Mouse (Mus musculus) forebrain, embryonic 10.5 days (tissue): ENCODE results near the gene Psmc1. TPM values are rescaled to one million over a fixed set of nuclear protein-coding genes. Genes with fewer than 3 reads are reported as not detected.

Experiments used
- DNase-seq: peaks from one replicate; pipeline ENCODE4 v3.0.0-alpha.2; 2017; ENCODE audit warnings: low spot score; ENCODE audit errors: extremely low spot score
- H3K27ac ChIP-seq: fragments of 300-500 bp; sonication (generic); 2 replicates; pipeline ENCODE4 v1.5.1; 2016; ENCODE audit warnings: mild to moderate bottlenecking
- H3K27me3 ChIP-seq: fragments of 300-500 bp; sonication (generic); 2 replicates; pipeline ENCODE4 v1.6.1; 2016; ENCODE audit warnings: mild to moderate bottlenecking; ENCODE audit not compliant: poor library complexity, severe bottlenecking
- H3K36me3 ChIP-seq: fragments of 300-500 bp; sonication (generic); replicated peaks from 2 replicates; pipeline ENCODE4 v1.6.1; 2016; ENCODE audit warnings: mild to moderate bottlenecking, moderate library complexity
- H3K4me1 ChIP-seq: fragments of 300-500 bp; sonication (generic); 2 replicates; pipeline ENCODE4 v1.6.1; 2016
- H3K4me3 ChIP-seq: fragments of 300-500 bp; sonication (generic); 2 replicates; pipeline ENCODE4 v1.5.1; 2016; ENCODE audit warnings: mild to moderate bottlenecking, moderate library complexity
- H3K9me3 ChIP-seq: fragments of 300-500 bp; sonication (generic); 2 replicates; pipeline ENCODE4 v1.6.1; 2016; ENCODE audit warnings: mild to moderate bottlenecking, moderate library complexity
- WGBS: fragments of 180-500 bp; shearing (Covaris S2); methylation state at CpG from one replicate; pipeline ENCODE4 v1.1.7; 2016; 5-methylcytosine and 5-hydroxymethylcytosine counted together
- polyA plus RNA-seq: library from polyadenylated mRNA; unstranded; fragments of >200 nt; fragmentation: Nextera tagmentation; extraction: Ambion mirVana; gene quantifications from 2 replicates; pipeline ENCODE4 v1.2.1, GENCODE M21; 2016

Psmc1 gene
- polyA plus RNA-seq, 1 experiment from 2014 or later, result 414 TPM

GRCm38 (mm10) chr12:100166177-100166576 lies 56.2 kb downstream of the Psmc1 start:
- WGBS, result 31% methylated on average over 3 of the region's 3 CpGs

DNA sequence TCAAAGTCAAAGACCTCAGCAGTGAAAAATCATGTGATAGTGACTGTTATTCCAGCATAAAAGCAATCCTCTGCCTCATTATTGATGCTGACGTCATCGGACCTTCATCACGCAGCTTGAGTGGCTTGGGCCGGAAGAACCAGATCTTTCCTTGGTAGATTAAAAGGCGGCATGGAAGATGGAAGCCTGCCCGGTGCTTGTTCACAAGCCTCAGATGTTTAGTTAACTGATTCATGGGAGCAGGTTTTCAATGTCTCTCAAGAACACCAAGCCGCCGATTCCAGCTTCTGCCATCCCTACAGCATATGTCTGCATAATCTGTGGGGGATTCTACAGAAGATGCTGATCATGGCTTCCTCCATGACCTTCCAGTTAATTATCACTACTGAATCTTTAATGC lies 57.0 kb downstream of the Psmc1 start:
- no peak for DNase-seq
- Histone ChIP-seq H3K9me3 (no peaks in the 10 kb centered on the region), H3K4me1 (peaks cover 15% of the 10 kb centered on the region), H3K27me3 (no peaks in the 10 kb centered on the region), H3K36me3 (no peaks in the 10 kb centered on the region), H3K27ac (no peak overlapping the region), H3K4me3 (no peak overlapping the region)
- WGBS, result 89% methylated on average over 8 of the region's 8 CpGs

More at GRCm38 (mm10) chr12:100166177-100166576, 56.2 kb downstream of the Psmc1 start:
- Histone ChIP-seq H3K9me3 (no peaks in the 10 kb centered on the region), H3K27me3 (no peaks in the 10 kb centered on the region), H3K4me1 (peaks cover 15% of the 10 kb centered on the region), H3K27ac (no peak overlapping the region), H3K4me3 (no peak overlapping the region), H3K36me3 (no peaks in the 10 kb centered on the region)
- peak; percentile 37 for DNase-seq

- DNase-seq, result no peak
- Histone ChIP-seq H3K4me3 (peak overlapping the region; percentile 45; the same call in 1 of the 2 replicates), H3K27me3 (no peaks in the 10 kb centered on the region), H3K27ac (peak overlapping the region; percentile 87), H3K4me1 (peaks cover 15% of the 10 kb centered on the region), H3K9me3 (no peaks in the 10 kb centered on the region), H3K36me3 (no peaks in the 10 kb centered on the region)
- WGBS, result 91% methylated on average over 1 of the region's 1 CpGs
These were observed 57.5 kb downstream of the Psmc1 start for GRCm38 (mm10) chr12:100167502-100167901.

DNA sequence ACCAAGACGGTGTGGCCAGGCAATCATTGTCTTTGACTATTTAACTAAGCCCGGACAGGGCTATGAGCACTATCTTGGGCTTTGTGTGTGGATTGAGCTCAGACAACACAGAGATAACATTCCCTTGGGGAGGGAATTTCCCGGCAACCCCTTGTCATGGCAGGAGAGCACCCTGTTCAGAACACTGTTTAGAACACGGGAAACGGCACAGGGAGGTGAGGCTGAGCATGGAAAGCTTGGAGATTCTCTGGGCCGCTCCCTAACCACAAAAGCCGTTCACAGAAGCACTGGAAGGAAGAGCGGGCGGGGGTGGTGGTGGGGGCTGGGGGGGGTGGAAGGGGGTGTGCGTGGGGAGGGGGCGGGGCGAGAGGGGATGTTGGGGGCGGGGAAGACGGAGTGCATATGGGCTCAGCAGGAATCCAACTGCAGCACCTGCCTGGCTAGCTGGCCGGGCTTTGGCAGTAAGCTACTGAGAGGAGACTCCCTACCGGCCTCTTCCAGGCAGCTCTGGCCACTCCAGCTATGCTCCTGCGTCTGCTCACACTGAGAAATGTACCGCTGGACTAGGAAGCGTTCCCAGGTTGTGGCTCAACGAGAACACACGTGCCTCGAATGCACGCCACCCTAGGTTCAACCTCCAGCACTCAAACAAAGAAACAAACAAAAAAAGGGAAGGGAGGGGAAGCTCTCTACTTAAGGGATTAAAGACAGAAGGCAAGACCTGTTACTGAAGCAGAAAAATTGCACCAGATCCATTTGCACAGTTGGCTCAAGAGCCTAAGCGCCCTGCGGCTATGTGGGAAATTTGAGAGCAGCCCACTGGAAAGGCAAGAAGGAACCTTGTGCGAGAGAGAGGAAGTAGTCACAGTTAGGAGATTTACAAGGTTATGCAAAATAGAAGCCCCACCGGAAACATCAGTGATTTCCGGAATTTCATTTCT lies 58.2 kb downstream of the Psmc1 start:
- H3K9me3 ChIP-seq, result no peaks in the 10 kb centered on the region
- H3K36me3 ChIP-seq, result no peaks in the 10 kb centered on the region
- H3K27me3 ChIP-seq, result no peaks in the 10 kb centered on the region
- peak overlapping the region; percentile 87 for H3K27ac ChIP-seq
- peak; percentile 61 for DNase-seq
- peak overlapping the region; percentile 45 for H3K4me3 ChIP-seq
- WGBS, result 12% methylated on average over 22 of the region's 28 CpGs
- H3K4me1 ChIP-seq, result peaks cover 15% of the 10 kb centered on the region

DNA sequence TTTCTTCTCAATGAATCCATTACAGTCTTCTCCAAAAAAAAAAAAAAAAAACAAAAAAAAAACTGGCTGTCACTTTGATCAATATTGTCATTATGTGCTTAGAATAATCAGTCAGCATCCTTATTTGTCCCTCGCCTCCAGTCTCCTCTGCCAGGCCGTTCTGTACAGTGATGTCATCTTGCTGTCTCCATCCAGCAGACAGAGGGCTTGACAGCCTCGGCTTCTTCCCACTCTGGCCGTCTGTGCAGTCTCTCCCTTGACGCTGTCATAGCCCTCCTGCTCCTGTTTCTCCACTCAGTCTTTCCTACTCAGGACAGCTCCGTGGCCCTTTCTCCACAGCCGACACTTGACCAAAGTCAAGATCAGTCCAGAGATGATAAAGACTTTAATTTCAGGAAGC lies 62.5 kb downstream of the Psmc1 start:
- WGBS, result 84% methylated on average over 7 of the region's 7 CpGs
- no peaks in the 10 kb centered on the region for H3K36me3 ChIP-seq
- no peaks in the 10 kb centered on the region for H3K9me3 ChIP-seq
- no peak for DNase-seq
- H3K4me3 ChIP-seq, result no peak overlapping the region
- no peak overlapping the region for H3K27ac ChIP-seq
- peaks cover 37% of the 10 kb centered on the region for H3K4me1 ChIP-seq
- H3K27me3 ChIP-seq, result no peaks in the 10 kb centered on the region

Other genes with a start within 250 kb of the Psmc1 start
- 24.9 and 25.0 TPM in 2 replicates for gene Efcab11, start 225.7 kb upstream of the Psmc1 start, polyA plus RNA-seq
- gene Tdp1, start 225.6 kb upstream of the Psmc1 start, polyA plus RNA-seq, result 90.5 and 95.6 TPM in 2 replicates
- 0.16 and 0.38 TPM in 2 replicates for gene Kcnk13, start 145.7 kb upstream of the Psmc1 start, polyA plus RNA-seq
- 12.9 and 15.5 TPM in 2 replicates for gene Nrde2, start 49.5 kb downstream of the Psmc1 start, polyA plus RNA-seq
- gene Calm1, start 89.3 kb downstream of the Psmc1 start, polyA plus RNA-seq, result 1,249 and 1,251 TPM in 2 replicates